Mouse (Mus musculus) embryonic fibroblast, embryonic 13.5 days (primary cell): ENCODE results near the gene Tmem199.

Experiments
- CTCF ChIP-seq: IDR thresholded peaks from 2 replicates; pipeline ENCODE4 v1.5.1; 2011; ENCODE audit warnings: mild to moderate bottlenecking, control low read depth, low read length, moderate library complexity, borderline replicate concordance; ENCODE audit not compliant: insufficient read depth
- POLR2A ChIP-seq: IDR thresholded peaks from 2 replicates; pipeline ENCODE4 v1.6.1; 2011; ENCODE audit warnings: low read depth, mild to moderate bottlenecking, control low read depth, low read length, moderate library complexity

GRCm38 (mm10) chr11:78466242-78466912 lies 45.6 kb downstream of the Tmem199 start:
- no peak for TF ChIP-seq CTCF
- no peak for TF ChIP-seq POLR2A
